Mouse (Mus musculus) MEL (cell line): ENCODE measurements around the gene Gpr33. TPM values are rescaled to one million over a fixed set of nuclear protein-coding genes. Genes with fewer than 3 reads are reported as not detected.

Experiments used
- DNase-seq: peaks from one replicate; pipeline ENCODE4 v3.0.0; 2011; ENCODE audit warnings: low read depth, low spot score
- H3K27ac ChIP-seq: 2 replicates; pipeline ENCODE4 v1.5.1; 2012; ENCODE audit warnings: low read depth, mild to moderate bottlenecking, control low read depth, low read length, moderate library complexity; ENCODE audit not compliant: control insufficient read depth
- H3K27me3 ChIP-seq, 2 experiments: fragments of 150-350 bp in 1 of 2; sonication (generic) in 1 of 2; 2 replicates each; pipeline ENCODE4 v1.6.1; 2012; ENCODE audit warnings: low read length in 2 of 2, mild to moderate bottlenecking in 2 of 2, improper control_type of control experiment in 1 of 2, moderate library complexity in 1 of 2; ENCODE audit not compliant: insufficient read depth in 2 of 2, control insufficient read depth in 1 of 2
- H3K36me3 ChIP-seq, 2 experiments: 2 replicates each; pipeline ENCODE4 v1.6.1; 2012 to 2014; ENCODE audit warnings: low read length in 2 of 2, improper control_type of control experiment in 1 of 2, inconsistent platforms in 1 of 2, mild to moderate bottlenecking in 1 of 2; ENCODE audit not compliant: insufficient read depth in 2 of 2, control insufficient read depth in 1 of 2
- H3K4me1 ChIP-seq, 2 experiments: fragments of 150-350 bp in 1 of 2; sonication (generic) in 1 of 2; 2 replicates each; pipeline ENCODE4 v1.6.1; 2012; ENCODE audit warnings: low read length in 2 of 2, improper control_type of control experiment in 1 of 2, mild to moderate bottlenecking in 1 of 2; ENCODE audit not compliant: insufficient read depth in 2 of 2, control insufficient read depth in 1 of 2
- H3K4me3 ChIP-seq, 2 experiments: fragments of 150-350 bp in 1 of 2; sonication (generic) in 1 of 2; 2 replicates each; pipeline ENCODE4 v1.5.1; 2012; ENCODE audit warnings: low read depth in 2 of 2, low read length in 2 of 2, mild to moderate bottlenecking in 2 of 2, moderate library complexity in 2 of 2, control low read depth in 1 of 2, improper control_type of control experiment in 1 of 2; ENCODE audit not compliant: control insufficient read depth in 1 of 2, insufficient read depth in 1 of 2
- H3K79me2 ChIP-seq: 2 replicates; pipeline ENCODE4 v1.6.1; 2012; ENCODE audit warnings: mild to moderate bottlenecking, low read length, moderate library complexity; ENCODE audit not compliant: control insufficient read depth, poor library complexity, insufficient read depth
- H3K9ac ChIP-seq: 2 replicates; pipeline ENCODE4 v1.6.1; 2012; ENCODE audit warnings: low read depth, mild to moderate bottlenecking, control low read depth, low read length, moderate library complexity; ENCODE audit not compliant: control insufficient read depth, poor library complexity, severe bottlenecking
- H3K9me3 ChIP-seq: fragments of 150-350 bp; sonication (generic); replicated peaks from 2 replicates; pipeline ENCODE4 v1.6.1; 2012; ENCODE audit warnings: mild to moderate bottlenecking, low read length, improper control_type of control experiment, moderate library complexity; ENCODE audit not compliant: insufficient read depth
- CTCF ChIP-seq, 3 experiments: IDR thresholded peaks in 2 of 3; conservative IDR thresholded peaks in 1 of 3; 2 replicates each; pipeline ENCODE4 v1.5.1; 2011 to 2012; ENCODE audit warnings: low read length in 3 of 3, low read depth in 2 of 3, mild to moderate bottlenecking in 2 of 3, improper control_type of control experiment in 1 of 3, inconsistent platforms in 1 of 3, mixed read lengths in 1 of 3, moderate library complexity in 1 of 3; ENCODE audit not compliant: control insufficient read depth in 1 of 3, insufficient read depth in 1 of 3, poor library complexity in 1 of 3, severe bottlenecking in 1 of 3
- ELF1 ChIP-seq: IDR thresholded peaks from 2 replicates; pipeline ENCODE4 v1.6.1; 2014; ENCODE audit warnings: low read depth, mild to moderate bottlenecking, inconsistent platforms, low read length, improper control_type of control experiment, moderate library complexity
- EP300 ChIP-seq, 2 experiments: IDR thresholded peaks; 2 replicates each; pipeline ENCODE4 v1.6.1; 2011; ENCODE audit warnings: improper control_type of control experiment in 2 of 2, low read length in 2 of 2, low read depth in 1 of 2, mild to moderate bottlenecking in 1 of 2
- GATA1 ChIP-seq: IDR thresholded peaks from 2 replicates; pipeline ENCODE4 v1.6.1; 2011; ENCODE audit warnings: low read depth, low read length, improper control_type of control experiment
- HCFC1 ChIP-seq: IDR thresholded peaks from 2 replicates; pipeline ENCODE4 v1.6.1; 2012; ENCODE audit warnings: low read depth, mild to moderate bottlenecking, inconsistent platforms, low read length, improper control_type of control experiment, moderate library complexity
- MAFK ChIP-seq: IDR thresholded peaks from 2 replicates; pipeline ENCODE4 v1.6.1; 2011; ENCODE audit warnings: low read depth, mild to moderate bottlenecking, low read length, improper control_type of control experiment, borderline replicate concordance
- MAZ ChIP-seq: IDR thresholded peaks from 2 replicates; pipeline ENCODE4 v1.6.1; 2012; ENCODE audit warnings: low read depth, mild to moderate bottlenecking, inconsistent platforms, low read length, improper control_type of control experiment
- MEF2A ChIP-seq: IDR thresholded peaks from 2 replicates; pipeline ENCODE4 v1.6.1; 2014; ENCODE audit warnings: low read depth, mild to moderate bottlenecking, inconsistent platforms, low read length, improper control_type of control experiment; ENCODE audit not compliant: poor library complexity, insufficient replicate concordance, severe bottlenecking; ENCODE audit errors: extremely low read depth
- MYC ChIP-seq: IDR thresholded peaks from 2 replicates; pipeline ENCODE4 v1.6.1; 2011; ENCODE audit warnings: low read depth, mild to moderate bottlenecking, low read length, improper control_type of control experiment, moderate library complexity
- NELFE ChIP-seq: IDR thresholded peaks from 2 replicates; pipeline ENCODE4 v1.6.1; 2011; ENCODE audit warnings: low read depth, low read length, improper control_type of control experiment
- NRF1 ChIP-seq: IDR thresholded peaks from 2 replicates; pipeline ENCODE4 v1.6.1; 2014; ENCODE audit warnings: low read depth, mild to moderate bottlenecking, inconsistent platforms, low read length, improper control_type of control experiment, moderate library complexity; ENCODE audit not compliant: poor library complexity, insufficient read depth, severe bottlenecking
- RCOR1 ChIP-seq: IDR thresholded peaks from 2 replicates; pipeline ENCODE4 v1.6.1; 2012; ENCODE audit warnings: low read depth, mild to moderate bottlenecking, inconsistent platforms, low read length, improper control_type of control experiment
- TCF12 ChIP-seq: IDR thresholded peaks from 2 replicates; pipeline ENCODE4 v1.6.1; 2014; ENCODE audit warnings: low read depth, mild to moderate bottlenecking, inconsistent platforms, low read length, improper control_type of control experiment, moderate library complexity
- USF1 ChIP-seq: IDR thresholded peaks from 2 replicates; pipeline ENCODE4 v1.6.1; 2014; ENCODE audit warnings: low read depth, mild to moderate bottlenecking, inconsistent platforms, low read length, improper control_type of control experiment, moderate library complexity
- ZC3H11A ChIP-seq: IDR thresholded peaks from 2 replicates; pipeline ENCODE4 v1.6.1; 2012; ENCODE audit warnings: low read depth, mild to moderate bottlenecking, inconsistent platforms, low read length, improper control_type of control experiment
- ZKSCAN1 ChIP-seq: IDR thresholded peaks from 2 replicates; pipeline ENCODE4 v1.6.1; 2012; ENCODE audit warnings: low read depth, mild to moderate bottlenecking, inconsistent platforms, low read length, improper control_type of control experiment, moderate library complexity
- ZMIZ1 ChIP-seq: IDR thresholded peaks from 2 replicates; pipeline ENCODE4 v1.6.1; 2012; ENCODE audit warnings: low read depth, mild to moderate bottlenecking, inconsistent platforms, low read length, improper control_type of control experiment, moderate library complexity
- polyA plus RNA-seq, 2 experiments: library from polyadenylated mRNA; stranded (reverse) in 1 of 2; unstranded in 1 of 2; fragments of >175 nt in 1 of 2; fragments of >200 nt in 1 of 2; gene quantifications; 2 replicates each; pipeline versions ENCODE4 v1.2.1 to v1.2.4; 2012; ENCODE audit warnings: low replicate concordance in 2 of 2, low read depth in 1 of 2; ENCODE audit not compliant: insufficient read length in 2 of 2, insufficient read depth in 1 of 2, missing spikeins in 1 of 2
- total RNA-seq: library from RNA; depleted of rRNA; stranded (reverse); fragments of 300-350 nt; gene quantifications from 2 replicates; pipeline ENCODE4 v1.2.3, GENCODE M21; 2012

Gene Gpr33
- total and polyA plus RNA-seq, 3 experiments: not detected

DNA sequence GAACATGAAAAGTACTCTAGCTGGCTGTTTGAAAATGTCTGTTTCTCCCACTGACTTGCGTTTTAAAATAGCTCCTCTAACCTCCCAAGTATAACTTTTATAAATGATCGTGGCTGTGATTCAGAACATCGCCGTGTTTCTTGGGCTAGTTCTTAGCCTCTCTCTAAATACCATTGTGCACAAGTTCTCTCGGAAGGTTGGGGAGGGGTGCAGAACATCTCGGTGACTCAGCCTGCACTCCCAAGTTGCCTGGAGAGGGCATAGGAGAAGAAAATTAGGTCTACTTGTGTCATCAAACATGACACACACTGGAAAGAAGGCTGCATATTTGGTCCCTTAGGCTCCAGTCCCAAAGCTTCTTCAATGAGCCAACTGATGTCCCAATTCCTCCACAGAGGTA is 4.4 kb upstream of the Gpr33 start:
- no peak overlapping the region for H3K4me3 ChIP-seq
- peaks cover 0 to 2% of the 10 kb centered on the region in 2 experiments; a peak in 2 of 4 replicates for H3K27me3 ChIP-seq
- H3K9ac ChIP-seq: no peak overlapping the region
- no peaks in the 10 kb centered on the region for H3K9me3 ChIP-seq
- no peak for TF ChIP-seq ZMIZ1
- no peak for TF ChIP-seq EP300 (IDR thresholded peaks at IDR 0.05; ENCODE audit: low read depth in 1 of 2, low read length in 2 of 2)
- TF ChIP-seq ELF1: no peak
- no peak for TF ChIP-seq NELFE
- TF ChIP-seq TCF12: no peak
- TF ChIP-seq, all 39 proteins: peak for 0
- DNase-seq: no peak
- H3K4me1 ChIP-seq: no peaks in the 10 kb centered on the region
- H3K36me3 ChIP-seq: no peaks in the 10 kb centered on the region
- no peaks in the 10 kb centered on the region for H3K79me2 ChIP-seq
- no peak overlapping the region for H3K27ac ChIP-seq

GRCm38 (mm10) chr12:52014494-52015029 is 13.3 kb downstream of the Gpr33 start:
- no peak overlapping the region for H3K4me3 ChIP-seq
- H3K4me1 ChIP-seq: no peaks in the 10 kb centered on the region
- H3K9me3 ChIP-seq: no peaks in the 10 kb centered on the region
- DNase-seq: no peak
- H3K27me3 ChIP-seq: peaks cover 0 to 1% of the 10 kb centered on the region in 2 experiments; a peak in 3 of 4 replicates
- no peak overlapping the region for H3K27ac ChIP-seq
- peaks cover 0 to 3% of the 10 kb centered on the region in 2 experiments; a peak in 1 of 4 replicates for H3K36me3 ChIP-seq
- H3K9ac ChIP-seq: no peak overlapping the region
- H3K79me2 ChIP-seq: no peaks in the 10 kb centered on the region
- TF ChIP-seq HCFC1 (no peak), MYC (no peak), MAFK (no peak), MAZ (no peak), ZKSCAN1 (no peak), GATA1 (no peak), RCOR1 (no peak), CTCF (IDR thresholded peaks at IDR 0.05 in 2 of 3, conservative IDR thresholded peaks at IDR 0.05 in 1 of 3; ENCODE audit: control insufficient read depth in 1 of 3, insufficient read depth in 1 of 3, low read depth in 2 of 3, low read length in 3 of 3, poor library complexity in 1 of 3, severe bottlenecking in 1 of 3) (no peak), MEF2A (no peak), NRF1 (no peak), ELF1 (no peak), USF1 (no peak), ZMIZ1 (no peak), ZC3H11A (no peak)
